In the genomic region with DNA sequence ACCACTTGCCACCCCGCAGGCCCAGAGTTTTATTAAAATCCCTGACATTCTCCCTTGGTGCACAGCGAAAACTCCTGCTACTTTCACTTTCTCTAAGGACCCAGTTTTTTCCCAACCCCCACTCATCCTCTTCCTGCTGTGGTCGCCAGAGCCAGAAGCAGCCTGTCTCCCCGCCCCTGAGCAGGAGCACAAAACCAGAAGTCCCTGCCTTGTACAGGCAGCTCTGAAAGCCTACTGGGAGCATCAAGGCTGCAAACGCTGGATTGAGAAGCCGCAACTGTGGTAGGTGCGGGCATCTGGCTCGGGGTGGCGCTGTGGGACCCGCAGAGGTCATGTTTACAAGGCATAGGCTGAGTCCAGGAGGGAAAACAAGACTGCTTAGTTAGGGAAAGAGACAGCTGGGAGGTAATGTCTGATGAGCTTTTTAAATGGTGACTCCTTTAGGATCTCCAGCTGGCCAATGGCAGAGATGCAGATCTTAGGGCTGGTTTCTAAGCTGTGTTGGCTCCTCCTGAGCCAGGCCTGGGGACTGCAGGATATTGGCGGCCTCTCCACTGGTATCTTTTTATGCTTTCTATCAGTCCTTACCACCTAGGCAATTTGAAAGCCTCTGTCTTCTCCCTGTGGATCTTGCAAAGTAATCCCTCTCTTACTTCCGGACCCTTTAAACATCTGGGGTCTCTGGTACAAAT, we compare ENCODE assay signal across 8 mouse cellular contexts. TPM values are rescaled to one million over a fixed set of nuclear protein-coding genes. Genes with fewer than 3 reads are reported as not detected.
DNase-seq lines count a peak whose midpoint lies in the region; ATAC-seq lines count a peak whose summit lies in the region.

No protein-coding gene starts in this region.

- peak overlapping the region; percentile 19 for H3K4me3 ChIP-seq in hindbrain, embryonic 14.5 days (replicated peaks; ENCODE audit: low read length)

- WGBS in hindbrain, embryonic 14.5 days: 20% methylated on average over 12 of the region's 12 CpGs

- ATAC-seq in hindbrain, embryonic 14.5 days (ENCODE audit: low FRiP score): peak; percentile 77; the same call in 1 of the 2 replicates

- peak; percentile 88 for DNase-seq in NIH3T3 (ENCODE audit: low read depth)
- peak; percentile 77 to 84 for DNase-seq in cerebellum, postnatal 14 days
- DNase-seq in frontal cortex, postnatal 25 days (ENCODE audit: low spot score in 2 of 2): peak; percentile 67 to 76
- peak; percentile 50 for DNase-seq in hindbrain, embryonic 14.5 days (ENCODE audit: low spot score)
- DNase-seq in layer of hippocampus, postnatal 36 days: peak; percentile 74 to 78
- DNase-seq in lung, postnatal 36 days: peak; percentile 95
- peak; percentile 70 for DNase-seq in retina, postnatal 1 day
- peak; percentile 74 to 79 for DNase-seq in urinary bladder, adult 18-20 months (ENCODE audit: low spot score in 2 of 2)

- no peaks in the 10 kb centered on the region for H3K9me3 ChIP-seq in hindbrain, embryonic 14.5 days (ENCODE audit: control insufficient read depth, low read length)

- H3K4me1 ChIP-seq in hindbrain, embryonic 14.5 days (replicated peaks; ENCODE audit: control insufficient read depth, insufficient read depth, low read length): no peaks in the 10 kb centered on the region; the same call in 1 of the 2 replicates

- no peaks in the 10 kb centered on the region for H3K36me3 ChIP-seq in hindbrain, embryonic 14.5 days (replicated peaks; ENCODE audit: control insufficient read depth, insufficient read depth)

- peak overlapping the region; percentile 44 for H3K9ac ChIP-seq in hindbrain, embryonic 14.5 days

- H3K4me2 ChIP-seq in hindbrain, embryonic 14.5 days (replicated peaks): peak overlapping the region; percentile 47

- 0 out of 2 replicates have a peak overlapping the region, but pooled peaks have one; percentile 14 for H3K27ac ChIP-seq in hindbrain, embryonic 14.5 days

- no peaks in the 10 kb centered on the region for H3K27me3 ChIP-seq in hindbrain, embryonic 14.5 days (ENCODE audit: control insufficient read depth, insufficient read depth, low read length)

RNA-seq across cellular contexts. Expression of gene Serpinb9, which starts 1.5 kb away (rescaled TPM):
- polyA plus RNA-seq in hindbrain, embryonic 14.5 days (2014; fragmentation: Nextera tagmentation; extraction: Ambion mirVana): 2.0 and 2.7 TPM in 2 replicates
- 1 to 10 TPM; 5.9 to 6.1 TPM for total RNA-seq in layer of hippocampus, postnatal 36 days (2021)

RNA-seq across cellular contexts. Expression of gene Serpinb9b, which starts 22.7 kb away (rescaled TPM):
- 0.37 and 0.40 TPM in 2 replicates for polyA plus RNA-seq in hindbrain, embryonic 14.5 days (2014; fragmentation: Nextera tagmentation; extraction: Ambion mirVana)
- not detected for total RNA-seq in layer of hippocampus, postnatal 36 days (2021)

RNA-seq across cellular contexts. Expression of gene Serpinb6b, which starts 39.6 kb away (rescaled TPM):
- 1.7 and 2.8 TPM in 2 replicates for polyA plus RNA-seq in hindbrain, embryonic 14.5 days (2014; fragmentation: Nextera tagmentation; extraction: Ambion mirVana)
- 1 to 10 TPM in 1 of 2 experiments, under 1 TPM in 1; 0.67 to 2.1 TPM for total RNA-seq in layer of hippocampus, postnatal 36 days (2021)

Comparison
In these comparisons a context has a peak if more than half of its experiments do, and no peak if none do; other contexts are left out.
1. Peak in every context shown above with its lines: DNase-seq, ATAC-seq, H3K4me3 ChIP-seq and H3K27ac ChIP-seq.